Mouse (Mus musculus) right cerebral cortex, postnatal 14 days (tissue): Measurements from ENCODE around the gene Btbd9.
"Not testable (repeated sequence)": the region's sequence is repeated elsewhere in the genome, so short reads cannot be mapped to it uniquely, and the experiment has no call there.

Experiments
- DNase-seq: peaks from one replicate; pipeline ENCODE4 v3.0.0; 2022

Btbd9 gene

GRCm38 (mm10) chr17:30553027-30553937 lies 23.0 kb downstream of the Btbd9 start:
- DNase-seq: no peak

- DNase-seq: no peak
Measured at GRCm38 (mm10) chr17:30550774-30551107, 25.5 kb downstream of the Btbd9 start.

- DNase-seq: no peak
Measured at GRCm38 (mm10) chr17:30549899-30550773, 26.2 kb downstream of the Btbd9 start.

GRCm38 (mm10) chr17:30539098-30539497 lies 37.2 kb downstream of the Btbd9 start:
- no peak for DNase-seq

GRCm38 (mm10) chr17:30536651-30537050 lies 39.6 kb downstream of the Btbd9 start:
- no peak for DNase-seq

- no peak for DNase-seq
Measured at GRCm38 (mm10) chr17:30533098-30533497, 43.2 kb downstream of the Btbd9 start.

- no peak for DNase-seq
Measured at GRCm38 (mm10) chr17:30530542-30530940, 45.7 kb downstream of the Btbd9 start.

GRCm38 (mm10) chr17:30529632-30530541 lies 46.4 kb downstream of the Btbd9 start:
- no peak for DNase-seq

GRCm38 (mm10) chr17:30525405-30526295 lies 50.6 kb downstream of the Btbd9 start:
- no peak for DNase-seq

- DNase-seq: no peak
Measured at GRCm38 (mm10) chr17:30524451-30524850, 51.8 kb downstream of the Btbd9 start.

GRCm38 (mm10) chr17:30523783-30524182 lies 52.5 kb downstream of the Btbd9 start:
- no peak for DNase-seq

- no peak for DNase-seq
Measured at GRCm38 (mm10) chr17:30522406-30523078, 53.7 kb downstream of the Btbd9 start.

GRCm38 (mm10) chr17:30519172-30519512 lies 57.1 kb downstream of the Btbd9 start:
- not testable (repeated sequence) for DNase-seq

- DNase-seq: no peak
Measured at GRCm38 (mm10) chr17:30518431-30519171, 57.7 kb downstream of the Btbd9 start.

GRCm38 (mm10) chr17:30516580-30517340 lies 59.5 kb downstream of the Btbd9 start:
- DNase-seq: no peak

- DNase-seq: no peak
Measured at GRCm38 (mm10) chr17:30515401-30515800, 60.9 kb downstream of the Btbd9 start.

- DNase-seq: no peak
Measured at GRCm38 (mm10) chr17:30513034-30513433, 63.3 kb downstream of the Btbd9 start.

GRCm38 (mm10) chr17:30512531-30512930 lies 63.8 kb downstream of the Btbd9 start:
- DNase-seq: no peak

GRCm38 (mm10) chr17:30512007-30512406 lies 64.3 kb downstream of the Btbd9 start:
- DNase-seq: no peak

GRCm38 (mm10) chr17:30511399-30511798 lies 64.9 kb downstream of the Btbd9 start:
- DNase-seq: no peak
